Mouse (Mus musculus) heart, adult 8-10 months (tissue): ENCODE measurements at regions not wholly inside any gene's neighbourhood (a gene's known extent, or its start where the extent isn't known, plus 50 kb on each side); places are given as distances from the start of the nearest gene placed in this dataset.
A peak's percentile ranks its signal among the peaks of the same experiment; 100 is the strongest.

Experiments
- DNase-seq: peaks from one replicate; pipeline ENCODE4 v3.0.0; 2022; ENCODE audit warnings: low spot score

GRCm38 (mm10) chrX:21644851-21645250 lies 69.8 kb upstream of the Slc6a14 start:
- DNase-seq, result no peak

GRCm38 (mm10) chrX:21651508-21652297 lies 63.0 kb upstream of the Slc6a14 start:
- DNase-seq, result peak; percentile 30
